Mouse (Mus musculus): ENCODE results near the gene Ip6k1. TPM values are rescaled to one million over a fixed set of nuclear protein-coding genes. Genes with fewer than 3 reads are reported as not detected.

The Ip6k1 gene
- total and polyA plus RNA-seq, 3 experiments, result 30.8 to 58.5 (median 55.9) TPM

DNA sequence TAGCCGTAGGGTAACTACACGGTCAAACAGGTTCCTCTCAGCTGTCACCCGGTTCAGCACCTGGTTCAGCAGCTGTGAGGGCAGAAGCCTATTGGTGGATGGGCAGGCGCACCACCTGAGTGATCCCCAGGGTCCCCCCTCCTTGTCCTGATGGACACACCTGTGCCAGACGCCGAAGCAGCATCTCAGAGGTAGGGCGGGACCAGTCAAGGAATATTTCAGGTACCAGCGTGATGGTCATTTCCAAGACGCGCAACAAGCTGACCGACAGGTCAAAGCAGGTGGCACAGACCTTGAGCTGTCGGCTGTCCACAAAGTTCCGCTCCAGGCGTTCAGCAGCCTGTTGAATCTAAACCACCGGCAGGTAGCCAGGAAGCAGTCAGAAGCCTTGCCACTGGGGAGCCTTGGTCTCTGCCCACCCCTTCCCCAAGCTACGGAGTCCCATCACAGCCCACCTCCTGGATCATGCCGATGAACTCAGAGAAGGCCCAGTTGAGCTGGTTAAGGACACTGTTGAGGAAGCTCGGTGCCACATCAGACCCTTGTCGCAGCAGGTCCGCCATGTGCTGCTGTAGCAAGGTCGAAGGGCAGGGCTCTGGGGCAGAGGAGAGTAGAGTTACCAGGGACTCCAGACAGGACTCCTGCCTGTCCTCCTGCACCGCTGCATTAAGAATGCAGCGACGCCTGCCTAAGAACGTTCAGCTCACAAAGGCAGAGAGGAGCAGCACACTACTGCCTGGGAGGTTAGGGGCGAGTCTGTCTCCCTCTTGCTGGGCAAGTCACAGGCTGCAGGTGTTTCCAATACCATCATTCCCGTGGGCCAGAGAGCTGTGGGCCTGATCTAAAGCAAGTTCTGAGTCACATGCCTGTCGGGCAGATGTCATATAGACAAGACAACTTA, 54.3 kb downstream of the Ip6k1 start:
- Histone ChIP-seq H3K27me3 (ENCODE audit: insufficient read depth, low read length) (no peaks in the 10 kb centered on the region; the same call in 1 of the 2 replicates), H3K9me3 (replicated peaks) (no peaks in the 10 kb centered on the region), H3K4me3 (ENCODE audit: low read depth, low read length) (no peak overlapping the region), H3K4me1 (ENCODE audit: insufficient read depth, low read depth, low read length) (peaks cover 31% of the 10 kb centered on the region), H3K36me3 (replicated peaks) (peaks cover 100% of the 10 kb centered on the region)
- ATAC-seq (ENCODE audit: extremely low read depth, insufficient number of reproducible peaks, low FRiP score, poor library complexity, severe bottlenecking) (no peak), DNase-seq (ENCODE audit: low spot score) (no peak)
- no peak for TF ChIP-seq GATA2 (IDR thresholded peaks at IDR 0.05; ENCODE audit: borderline replicate concordance, low read depth, low read length)
- TF ChIP-seq GATA1 (IDR thresholded peaks at IDR 0.05; ENCODE audit: borderline replicate concordance, low read length), result no peak
- no peak for TF ChIP-seq TAL1 (conservative IDR thresholded peaks at IDR 0.05; ENCODE audit: low read depth, low read length)
- no peak for TF ChIP-seq POLR2AphosphoS5 (IDR thresholded peaks at IDR 0.05; ENCODE audit: insufficient replicate concordance, low read depth, low read length)
- no peak for TF ChIP-seq CTCF (IDR thresholded peaks at IDR 0.05; ENCODE audit: low read depth, low read length)

DNA sequence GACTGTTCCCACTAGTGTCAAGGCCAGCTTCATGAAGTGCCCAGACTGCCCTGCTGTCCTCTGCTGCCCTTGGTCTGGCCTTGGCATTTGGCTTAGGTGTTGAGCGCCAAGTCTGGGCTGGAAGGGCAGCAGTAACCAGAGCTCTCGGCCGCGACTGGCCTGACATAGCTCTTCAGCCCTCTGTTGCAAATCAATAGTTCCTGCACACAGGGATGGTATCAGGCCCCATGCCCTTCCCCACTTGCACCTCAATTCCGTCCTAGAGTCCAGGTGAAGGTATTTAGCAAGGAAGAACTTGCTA, 54.9 kb downstream of the Ip6k1 start:
- Histone ChIP-seq H3K27me3 (ENCODE audit: insufficient read depth, low read length) (no peaks in the 10 kb centered on the region; the same call in 1 of the 2 replicates), H3K4me1 (ENCODE audit: insufficient read depth, low read depth, low read length) (peaks cover 25% of the 10 kb centered on the region), H3K9me3 (replicated peaks) (no peaks in the 10 kb centered on the region), H3K4me3 (ENCODE audit: low read depth, low read length) (no peak overlapping the region), H3K36me3 (replicated peaks) (peaks cover 100% of the 10 kb centered on the region)
- DNase-seq (ENCODE audit: low spot score) (no peak), ATAC-seq (ENCODE audit: extremely low read depth, insufficient number of reproducible peaks, low FRiP score, poor library complexity, severe bottlenecking) (no peak)
- TF ChIP-seq POLR2AphosphoS5 (IDR thresholded peaks at IDR 0.05; ENCODE audit: insufficient replicate concordance, low read depth, low read length) (no peak), TAL1 (conservative IDR thresholded peaks at IDR 0.05; ENCODE audit: low read depth, low read length) (no peak), CTCF (IDR thresholded peaks at IDR 0.05; ENCODE audit: low read depth, low read length) (no peak), GATA2 (IDR thresholded peaks at IDR 0.05; ENCODE audit: borderline replicate concordance, low read depth, low read length) (no peak), GATA1 (IDR thresholded peaks at IDR 0.05; ENCODE audit: borderline replicate concordance, low read length) (no peak)

DNA sequence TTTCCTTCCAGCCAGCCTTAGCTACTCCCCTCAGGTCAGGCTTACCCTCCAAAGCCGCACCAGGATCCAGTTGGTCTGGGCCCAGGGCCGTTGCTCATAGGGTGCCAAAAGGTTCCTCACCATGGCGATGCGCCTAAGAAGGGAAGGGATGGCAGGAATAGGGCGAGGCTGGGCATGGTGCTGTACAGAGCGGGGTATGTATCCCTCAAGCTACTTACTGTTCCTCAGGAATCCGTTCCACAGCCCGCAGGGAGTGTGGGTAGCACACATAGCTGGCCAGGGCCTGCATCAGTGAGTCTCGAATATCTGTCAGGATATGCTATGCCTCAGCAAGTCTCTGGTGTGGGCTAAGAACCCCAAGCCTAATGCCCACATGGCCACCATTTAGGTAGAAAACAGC, 56.0 kb downstream of the Ip6k1 start:
- ATAC-seq (ENCODE audit: extremely low read depth, insufficient number of reproducible peaks, low FRiP score, poor library complexity, severe bottlenecking) (no peak), DNase-seq (ENCODE audit: low spot score) (no peak)
- Histone ChIP-seq H3K4me1 (ENCODE audit: insufficient read depth, low read depth, low read length) (peaks cover 15% of the 10 kb centered on the region), H3K4me3 (ENCODE audit: low read depth, low read length) (no peak overlapping the region), H3K9me3 (replicated peaks) (no peaks in the 10 kb centered on the region), H3K27me3 (ENCODE audit: insufficient read depth, low read length) (no peaks in the 10 kb centered on the region; the same call in 1 of the 2 replicates), H3K36me3 (replicated peaks) (peaks cover 100% of the 10 kb centered on the region)
- TF ChIP-seq POLR2AphosphoS5 (IDR thresholded peaks at IDR 0.05; ENCODE audit: insufficient replicate concordance, low read depth, low read length), result no peak
- no peak for TF ChIP-seq GATA1 (IDR thresholded peaks at IDR 0.05; ENCODE audit: borderline replicate concordance, low read length)
- TF ChIP-seq GATA2 (IDR thresholded peaks at IDR 0.05; ENCODE audit: borderline replicate concordance, low read depth, low read length), result no peak
- no peak for TF ChIP-seq CTCF (IDR thresholded peaks at IDR 0.05; ENCODE audit: low read depth, low read length)
- TF ChIP-seq TAL1 (conservative IDR thresholded peaks at IDR 0.05; ENCODE audit: low read depth, low read length), result no peak

DNA sequence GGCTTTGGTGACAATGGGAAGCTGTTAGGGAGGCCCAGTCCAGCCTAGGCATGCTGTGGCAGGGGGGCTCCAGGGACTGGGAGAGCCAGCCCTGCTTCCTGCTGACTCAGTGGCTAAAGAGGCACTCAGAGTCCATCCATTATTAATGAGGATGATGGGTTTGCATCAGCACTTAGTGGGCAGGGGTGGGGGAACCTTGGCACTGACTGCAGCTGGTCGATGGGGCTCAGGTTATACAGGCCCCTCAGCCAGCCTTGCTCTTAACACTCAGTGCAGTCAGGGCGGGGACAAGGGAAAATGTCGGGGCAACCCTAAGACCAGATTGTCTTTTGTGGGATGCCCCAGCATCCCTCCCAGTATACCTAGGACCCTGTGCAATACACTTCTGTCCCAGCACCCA, 59.8 kb downstream of the Ip6k1 start:
- ATAC-seq (ENCODE audit: extremely low read depth, insufficient number of reproducible peaks, low FRiP score, poor library complexity, severe bottlenecking), result no peak
- Histone ChIP-seq H3K4me1 (ENCODE audit: insufficient read depth, low read depth, low read length) (peaks cover 8% of the 10 kb centered on the region; the same call in 1 of the 2 replicates), H3K36me3 (replicated peaks) (peaks cover 100% of the 10 kb centered on the region), H3K4me3 (ENCODE audit: low read depth, low read length) (no peak overlapping the region), H3K27me3 (ENCODE audit: insufficient read depth, low read length) (no peaks in the 10 kb centered on the region), H3K9me3 (replicated peaks) (no peaks in the 10 kb centered on the region)
- TF ChIP-seq GATA1 (IDR thresholded peaks at IDR 0.05; ENCODE audit: borderline replicate concordance, low read length) (no peak), TAL1 (conservative IDR thresholded peaks at IDR 0.05; ENCODE audit: low read depth, low read length) (no peak), CTCF (IDR thresholded peaks at IDR 0.05; ENCODE audit: low read depth, low read length) (no peak), GATA2 (IDR thresholded peaks at IDR 0.05; ENCODE audit: borderline replicate concordance, low read depth, low read length) (no peak), POLR2AphosphoS5 (IDR thresholded peaks at IDR 0.05; ENCODE audit: insufficient replicate concordance, low read depth, low read length) (no peak)
- no peak for DNase-seq (ENCODE audit: low spot score)

DNA sequence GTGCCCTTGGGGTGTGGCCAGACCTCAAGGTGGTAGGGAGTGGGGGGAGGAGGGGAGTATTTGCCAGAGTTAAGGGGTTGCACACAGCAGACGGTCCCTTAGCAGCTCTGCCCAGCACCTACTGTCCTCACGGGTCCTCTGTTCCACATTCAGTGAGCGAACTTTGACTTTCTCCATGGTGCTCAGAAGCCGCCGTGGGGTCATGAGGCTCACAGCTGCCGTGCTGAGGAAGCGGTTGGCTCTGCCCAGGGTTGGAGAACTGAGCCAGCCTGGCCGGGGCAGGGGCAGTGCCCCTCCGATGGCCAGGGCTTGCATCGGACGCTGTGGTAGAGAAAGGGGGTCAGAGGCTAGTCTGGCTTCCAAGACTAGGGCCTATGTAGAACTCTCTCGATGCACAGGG, 61.1 kb downstream of the Ip6k1 start:
- no peaks in the 10 kb centered on the region for H3K27me3 ChIP-seq (ENCODE audit: insufficient read depth, low read length)
- ATAC-seq (ENCODE audit: extremely low read depth, insufficient number of reproducible peaks, low FRiP score, poor library complexity, severe bottlenecking) (no peak), DNase-seq (ENCODE audit: low spot score) (no peak)
- no peak overlapping the region for H3K4me3 ChIP-seq (ENCODE audit: low read depth, low read length)
- H3K4me1 ChIP-seq (ENCODE audit: insufficient read depth, low read depth, low read length), result peaks cover 13% of the 10 kb centered on the region; the same call in 1 of the 2 replicates
- H3K36me3 ChIP-seq (replicated peaks), result peaks cover 100% of the 10 kb centered on the region
- H3K9me3 ChIP-seq (replicated peaks), result no peaks in the 10 kb centered on the region
- TF ChIP-seq GATA1 (IDR thresholded peaks at IDR 0.05; ENCODE audit: borderline replicate concordance, low read length) (no peak), POLR2AphosphoS5 (IDR thresholded peaks at IDR 0.05; ENCODE audit: insufficient replicate concordance, low read depth, low read length) (no peak), GATA2 (IDR thresholded peaks at IDR 0.05; ENCODE audit: borderline replicate concordance, low read depth, low read length) (no peak), CTCF (IDR thresholded peaks at IDR 0.05; ENCODE audit: low read depth, low read length) (no peak), TAL1 (conservative IDR thresholded peaks at IDR 0.05; ENCODE audit: low read depth, low read length) (no peak)

DNA sequence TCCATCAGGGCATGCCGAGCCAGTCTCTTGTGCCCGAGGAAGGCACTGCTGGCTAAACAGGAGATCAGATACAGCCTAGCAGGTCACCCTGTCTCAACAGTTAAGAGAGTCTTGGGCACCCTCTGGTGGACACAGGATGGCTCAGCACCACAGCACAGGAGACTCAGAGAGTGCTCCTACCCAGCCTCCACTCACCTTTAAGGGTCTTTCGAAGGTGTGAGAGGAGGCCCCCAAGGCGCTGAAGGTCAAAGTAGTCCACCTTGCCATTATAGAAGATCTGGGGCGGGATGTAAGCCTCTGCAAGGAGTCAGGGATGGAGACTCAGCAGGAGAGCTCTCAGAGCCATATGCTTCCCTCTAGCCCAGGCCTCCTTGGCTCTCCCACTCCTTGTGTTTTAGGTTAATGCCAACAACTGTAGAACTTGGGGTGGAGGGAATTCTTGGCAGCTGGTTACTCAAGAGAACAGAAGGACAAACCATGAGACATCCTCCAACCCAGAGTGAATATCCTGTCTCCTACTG, 63.2 kb downstream of the Ip6k1 start:
- peaks cover 13% of the 10 kb centered on the region; the same call in 1 of the 2 replicates for H3K4me1 ChIP-seq (ENCODE audit: insufficient read depth, low read depth, low read length)
- TF ChIP-seq TAL1 (conservative IDR thresholded peaks at IDR 0.05; ENCODE audit: low read depth, low read length) (no peak), GATA2 (IDR thresholded peaks at IDR 0.05; ENCODE audit: borderline replicate concordance, low read depth, low read length) (no peak), GATA1 (IDR thresholded peaks at IDR 0.05; ENCODE audit: borderline replicate concordance, low read length) (no peak), CTCF (IDR thresholded peaks at IDR 0.05; ENCODE audit: low read depth, low read length) (peak; percentile 29; the same call in 1 of the 2 replicates), POLR2AphosphoS5 (IDR thresholded peaks at IDR 0.05; ENCODE audit: insufficient replicate concordance, low read depth, low read length) (no peak)
- H3K9me3 ChIP-seq (replicated peaks), result no peaks in the 10 kb centered on the region
- peaks cover 100% of the 10 kb centered on the region for H3K36me3 ChIP-seq (replicated peaks)
- ATAC-seq (ENCODE audit: extremely low read depth, insufficient number of reproducible peaks, low FRiP score, poor library complexity, severe bottlenecking), result no peak
- no peaks in the 10 kb centered on the region for H3K27me3 ChIP-seq (ENCODE audit: insufficient read depth, low read length)
- H3K4me3 ChIP-seq (ENCODE audit: low read depth, low read length), result no peak overlapping the region
- peak; percentile 68 for DNase-seq (ENCODE audit: low spot score)

All from G1E (cell line).